Mouse (Mus musculus) olfactory bulb, adult 2 months (tissue): ENCODE results near the gene Eef1g.

ENCODE experiments used
- CTCF ChIP-seq: fragments of 200-500 bp; IDR thresholded peaks from 2 replicates; pipeline ENCODE4 v1.5.1; 2012; ENCODE audit warnings: low read depth, mild to moderate bottlenecking, low read length, moderate library complexity; ENCODE audit not compliant: insufficient read depth
- POLR2A ChIP-seq: fragments of 200-500 bp; IDR thresholded peaks from 2 replicates; pipeline ENCODE4 v1.6.1; 2012; ENCODE audit warnings: mild to moderate bottlenecking, low read depth, low read length, moderate library complexity; ENCODE audit not compliant: insufficient read depth

DNA sequence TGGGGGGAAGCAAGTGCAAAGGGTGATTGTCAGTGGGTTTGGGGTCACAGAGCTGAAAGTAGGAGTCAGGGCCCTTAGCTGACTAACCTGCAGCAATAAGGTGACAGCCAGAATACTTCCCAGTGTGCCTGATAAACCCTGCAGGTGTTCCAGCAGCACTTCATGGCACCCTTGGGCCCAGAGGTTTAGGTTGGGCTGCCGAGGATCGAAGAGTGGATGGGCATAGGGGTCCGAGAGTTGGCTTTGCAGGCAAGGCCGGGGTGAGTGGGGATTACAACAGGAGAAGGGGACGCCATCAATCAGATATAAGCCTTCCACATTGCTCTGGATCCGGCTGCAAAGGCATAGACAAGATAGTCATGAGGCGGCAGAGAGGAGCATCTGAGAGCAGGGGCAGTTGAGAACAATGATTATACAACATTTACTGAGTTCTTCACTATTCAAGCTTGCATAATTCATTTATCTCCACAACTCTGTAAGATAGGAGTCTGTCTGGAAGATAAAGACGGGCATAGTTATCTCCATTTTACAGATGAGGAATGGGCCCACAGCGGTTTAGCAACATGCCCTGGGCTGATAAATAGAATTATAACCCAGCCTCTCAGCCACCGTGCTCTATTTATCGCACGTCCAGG is 38.8 kb upstream of the Eef1g start:
- TF ChIP-seq CTCF (no peak), POLR2A (no peak)
